Mouse (Mus musculus): ENCODE data around the gene Cox17. TPM values are rescaled to one million over a fixed set of nuclear protein-coding genes. Genes with fewer than 3 reads are reported as not detected.

Cox17 gene
- polyA plus RNA-seq, 1 experiment from 2014 or later, result 274 TPM

- no peak overlapping the region for H3K4me2 ChIP-seq (ENCODE audit: low read depth, low read length)
- TF ChIP-seq EP300 (IDR thresholded peaks at IDR 0.05; ENCODE audit: low read depth) (no peak), CTCF (IDR thresholded peaks at IDR 0.05; ENCODE audit: low read depth) (no peak)
- H3K36me3 ChIP-seq (replicated peaks; ENCODE audit: insufficient read depth, low read length), result no peaks in the 10 kb centered on the region
- H3K9me3 ChIP-seq (ENCODE audit: low read length), result no peaks in the 10 kb centered on the region
- no peak overlapping the region for H3K9ac ChIP-seq (replicated peaks)
- 80% methylated on average over 8 of the region's 8 CpGs for WGBS (ENCODE audit: insufficient replicate concordance)
- H3K27me3 ChIP-seq (ENCODE audit: insufficient read depth, low read length), result no peaks in the 10 kb centered on the region
- ATAC-seq (no peak), DNase-seq (no peak)
- no peak overlapping the region for H3K4me3 ChIP-seq (ENCODE audit: low read depth, low read length)
- no peak overlapping the region for H3K27ac ChIP-seq (ENCODE audit: low read depth)
- H3K4me1 ChIP-seq (ENCODE audit: insufficient read depth), result peaks cover 17% of the 10 kb centered on the region
Measured at GRCm38 (mm10) chr16:38389284-38389893, 42.6 kb downstream of the Cox17 start.

GRCm38 (mm10) chr16:38390322-38390721 lies 43.5 kb downstream of the Cox17 start:
- WGBS (ENCODE audit: insufficient replicate concordance), result 85% methylated on average over 7 of the region's 7 CpGs
- Histone ChIP-seq H3K9ac (replicated peaks) (no peak overlapping the region), H3K27ac (ENCODE audit: low read depth) (no peak overlapping the region), H3K4me3 (ENCODE audit: low read depth, low read length) (no peak overlapping the region), H3K27me3 (ENCODE audit: insufficient read depth, low read length) (no peaks in the 10 kb centered on the region), H3K4me2 (ENCODE audit: low read depth, low read length) (no peak overlapping the region), H3K36me3 (replicated peaks; ENCODE audit: insufficient read depth, low read length) (no peaks in the 10 kb centered on the region), H3K4me1 (ENCODE audit: insufficient read depth) (peaks cover 16% of the 10 kb centered on the region), H3K9me3 (ENCODE audit: low read length) (no peaks in the 10 kb centered on the region)
- TF ChIP-seq CTCF (IDR thresholded peaks at IDR 0.05; ENCODE audit: low read depth) (no peak), EP300 (IDR thresholded peaks at IDR 0.05; ENCODE audit: low read depth) (no peak)
- ATAC-seq (no peak), DNase-seq (no peak)

- 78% methylated on average over 23 of the region's 23 CpGs for WGBS (ENCODE audit: insufficient replicate concordance)
- no peaks in the 10 kb centered on the region for H3K36me3 ChIP-seq (replicated peaks; ENCODE audit: insufficient read depth, low read length)
- DNase-seq, result no peak
- no peak overlapping the region for H3K4me2 ChIP-seq (ENCODE audit: low read depth, low read length)
- peaks cover 18% of the 10 kb centered on the region; the same call in 1 of the 2 replicates for H3K4me1 ChIP-seq (ENCODE audit: insufficient read depth)
- no peaks in the 10 kb centered on the region for H3K9me3 ChIP-seq (ENCODE audit: low read length)
- ATAC-seq, result no peak
- no peak overlapping the region for H3K4me3 ChIP-seq (ENCODE audit: low read depth, low read length)
- H3K9ac ChIP-seq (replicated peaks), result no peak overlapping the region
- H3K27ac ChIP-seq (ENCODE audit: low read depth), result no peak overlapping the region
- H3K27me3 ChIP-seq (ENCODE audit: insufficient read depth, low read length), result no peaks in the 10 kb centered on the region
- TF ChIP-seq EP300 (IDR thresholded peaks at IDR 0.05; ENCODE audit: low read depth) (no peak), CTCF (IDR thresholded peaks at IDR 0.05; ENCODE audit: low read depth) (no peak)
Measured at GRCm38 (mm10) chr16:38392126-38392894, 45.5 kb downstream of the Cox17 start.

GRCm38 (mm10) chr16:38394191-38394618 lies 47.4 kb downstream of the Cox17 start:
- Histone ChIP-seq H3K27me3 (ENCODE audit: insufficient read depth, low read length) (no peaks in the 10 kb centered on the region), H3K9me3 (ENCODE audit: low read length) (no peaks in the 10 kb centered on the region), H3K4me2 (ENCODE audit: low read depth, low read length) (no peak overlapping the region; the same call in 1 of the 2 replicates), H3K4me1 (ENCODE audit: insufficient read depth) (peaks cover 25% of the 10 kb centered on the region), H3K36me3 (replicated peaks; ENCODE audit: insufficient read depth, low read length) (no peaks in the 10 kb centered on the region), H3K9ac (replicated peaks) (no peak overlapping the region), H3K27ac (ENCODE audit: low read depth) (peak overlapping the region; percentile 74; the same call in 1 of the 2 replicates), H3K4me3 (ENCODE audit: low read depth, low read length) (no peak overlapping the region)
- ATAC-seq (peak; percentile 54), DNase-seq (no peak)
- WGBS (ENCODE audit: insufficient replicate concordance), result 47% methylated on average over 8 of the region's 8 CpGs
- TF ChIP-seq EP300 (IDR thresholded peaks at IDR 0.05; ENCODE audit: low read depth) (no peak), CTCF (IDR thresholded peaks at IDR 0.05; ENCODE audit: low read depth) (no peak)

- Histone ChIP-seq H3K36me3 (replicated peaks; ENCODE audit: insufficient read depth, low read length) (no peaks in the 10 kb centered on the region), H3K27me3 (ENCODE audit: insufficient read depth, low read length) (no peaks in the 10 kb centered on the region), H3K27ac (ENCODE audit: low read depth) (peak overlapping the region; percentile 74), H3K4me2 (ENCODE audit: low read depth, low read length) (no peak overlapping the region), H3K4me1 (ENCODE audit: insufficient read depth) (peaks cover 35% of the 10 kb centered on the region), H3K9ac (replicated peaks) (no peak overlapping the region), H3K9me3 (ENCODE audit: low read length) (no peaks in the 10 kb centered on the region), H3K4me3 (ENCODE audit: low read depth, low read length) (no peak overlapping the region)
- TF ChIP-seq EP300 (IDR thresholded peaks at IDR 0.05; ENCODE audit: low read depth) (no peak), CTCF (IDR thresholded peaks at IDR 0.05; ENCODE audit: low read depth) (no peak)
- WGBS (ENCODE audit: insufficient replicate concordance), result 37% methylated on average over 6 of the region's 6 CpGs
- DNase-seq, result no peak
- ATAC-seq, result no peak
Measured at GRCm38 (mm10) chr16:38395060-38395730, 48.4 kb downstream of the Cox17 start.

- DNase-seq (peak; percentile 74), ATAC-seq (peak; percentile 50)
- Histone ChIP-seq H3K27ac (ENCODE audit: low read depth) (peak overlapping the region; percentile 62), H3K4me3 (ENCODE audit: low read depth, low read length) (no peak overlapping the region), H3K27me3 (ENCODE audit: insufficient read depth, low read length) (no peaks in the 10 kb centered on the region), H3K9me3 (ENCODE audit: low read length) (no peaks in the 10 kb centered on the region), H3K9ac (replicated peaks) (no peak overlapping the region), H3K36me3 (replicated peaks; ENCODE audit: insufficient read depth, low read length) (no peaks in the 10 kb centered on the region), H3K4me1 (ENCODE audit: insufficient read depth) (peaks cover 42% of the 10 kb centered on the region), H3K4me2 (ENCODE audit: low read depth, low read length) (no peak overlapping the region; the same call in 1 of the 2 replicates)
- no peak for TF ChIP-seq CTCF (IDR thresholded peaks at IDR 0.05; ENCODE audit: low read depth)
- TF ChIP-seq EP300 (IDR thresholded peaks at IDR 0.05; ENCODE audit: low read depth), result peak; percentile 78
- 16% methylated on average over 13 of the region's 13 CpGs for WGBS (ENCODE audit: insufficient replicate concordance)
Measured at GRCm38 (mm10) chr16:38396155-38396554, 49.4 kb downstream of the Cox17 start.

Data from liver, postnatal 0 days (tissue).